Mouse (Mus musculus) CH12.LX (cell line): ENCODE data around the gene Cwc22. TPM values are rescaled to one million over a fixed set of nuclear protein-coding genes. Genes with fewer than 3 reads are reported as not detected.

Source experiments
- DNase-seq: peaks from one replicate; pipeline ENCODE4 v3.0.0-alpha.2; 2013; ENCODE audit errors: extremely low read depth
- H3K27ac ChIP-seq: 2 replicates; pipeline ENCODE4 v1.5.1; 2012; ENCODE audit warnings: low read depth, mild to moderate bottlenecking, control low read depth, moderate library complexity; ENCODE audit not compliant: insufficient read depth
- H3K27me3 ChIP-seq: replicated peaks from 2 replicates; pipeline ENCODE3; 2012; ENCODE audit warnings: inconsistent platforms
- H3K36me3 ChIP-seq, 2 experiments: replicated peaks in 1 of 2; 2 replicates each; pipeline versions ENCODE3 to v1.6.1; 2012; ENCODE audit warnings: inconsistent platforms in 1 of 2, low read length in 1 of 2, mild to moderate bottlenecking in 1 of 2, mixed read lengths in 1 of 2, moderate library complexity in 1 of 2; ENCODE audit not compliant: control insufficient read depth in 1 of 2, insufficient read depth in 1 of 2
- H3K4me1 ChIP-seq, 2 experiments: 2 replicates each; pipeline ENCODE4 v1.6.1; 2012; ENCODE audit warnings: inconsistent platforms in 1 of 2, moderate library complexity in 1 of 2; ENCODE audit not compliant: insufficient read depth in 2 of 2, control insufficient read depth in 1 of 2
- H3K4me2 ChIP-seq: 2 replicates; pipeline ENCODE4 v1.6.1; 2012; ENCODE audit warnings: low read depth, mild to moderate bottlenecking, control low read depth; ENCODE audit not compliant: poor library complexity, insufficient read depth, severe bottlenecking
- H3K4me3 ChIP-seq, 3 experiments: fragments of 150-350 bp in 1 of 3; sonication (generic) in 1 of 3; replicated peaks in 1 of 3; 2 replicates each; pipeline versions ENCODE3 to v1.5.1; 2011 to 2012; ENCODE audit warnings: low read depth in 2 of 3, low read length in 2 of 3, mild to moderate bottlenecking in 2 of 3, moderate library complexity in 2 of 3, control low read depth in 1 of 3, improper control_type of control experiment in 1 of 3, inconsistent platforms in 1 of 3, mixed read lengths in 1 of 3; ENCODE audit not compliant: poor library complexity in 1 of 3
- H3K79me2 ChIP-seq: replicated peaks from 2 replicates; pipeline ENCODE4 v1.6.1; 2012; ENCODE audit warnings: mild to moderate bottlenecking, moderate library complexity; ENCODE audit not compliant: control insufficient read depth, poor library complexity, insufficient read depth, severe bottlenecking; ENCODE audit errors: extremely low read depth
- H3K9ac ChIP-seq: 2 replicates; pipeline ENCODE4 v1.6.1; 2012; ENCODE audit warnings: low read depth, mild to moderate bottlenecking, control low read depth, moderate library complexity; ENCODE audit not compliant: insufficient read depth
- H3K9me3 ChIP-seq: replicated peaks from 2 replicates; pipeline ENCODE3; 2012; ENCODE audit warnings: low read length, inconsistent platforms, mixed read lengths
- BHLHE40 ChIP-seq: IDR thresholded peaks from 2 replicates; pipeline ENCODE4 v1.6.1; 2011; ENCODE audit warnings: mild to moderate bottlenecking, low read depth, low read length, improper control_type of control experiment
- CHD1 ChIP-seq: IDR thresholded peaks from 2 replicates; pipeline ENCODE4 v1.6.1; 2012; ENCODE audit warnings: low read depth, low read length, improper control_type of control experiment, inconsistent platforms
- CTCF ChIP-seq, 2 experiments: IDR thresholded peaks in 1 of 2; conservative IDR thresholded peaks in 1 of 2; 2 replicates each; pipeline ENCODE4 v1.5.1; 2011 to 2012; ENCODE audit warnings: low read depth in 2 of 2, low read length in 2 of 2, improper control_type of control experiment in 1 of 2, inconsistent platforms in 1 of 2, mild to moderate bottlenecking in 1 of 2, moderate library complexity in 1 of 2
- E2F4 ChIP-seq: IDR thresholded peaks from 2 replicates; pipeline ENCODE4 v1.6.1; 2011; ENCODE audit warnings: low read depth, low read length, improper control_type of control experiment; ENCODE audit not compliant: insufficient replicate concordance
- ELF1 ChIP-seq: IDR thresholded peaks from 2 replicates; pipeline ENCODE4 v1.6.1; 2014; ENCODE audit warnings: low read depth, mild to moderate bottlenecking, inconsistent platforms, low read length, improper control_type of control experiment
- EP300 ChIP-seq: IDR thresholded peaks from 2 replicates; pipeline ENCODE4 v1.6.1; 2011; ENCODE audit warnings: low read length, improper control_type of control experiment
- ETS1 ChIP-seq: conservative IDR thresholded peaks from 2 replicates; pipeline ENCODE4 v1.6.1; 2012; ENCODE audit warnings: low read depth, mild to moderate bottlenecking, inconsistent platforms, low read length, improper control_type of control experiment, moderate library complexity
- IRF4 ChIP-seq: IDR thresholded peaks from 2 replicates; pipeline ENCODE4 v1.6.1; 2014; ENCODE audit warnings: low read depth, mild to moderate bottlenecking, inconsistent platforms, low read length, improper control_type of control experiment
- KAT2A ChIP-seq: IDR thresholded peaks from 2 replicates; pipeline ENCODE4 v1.6.1; 2012; ENCODE audit warnings: low read length, improper control_type of control experiment, inconsistent platforms; ENCODE audit not compliant: insufficient replicate concordance
- MAFK ChIP-seq: IDR thresholded peaks from 2 replicates; pipeline ENCODE4 v1.6.1; 2011; ENCODE audit warnings: low read length, improper control_type of control experiment; ENCODE audit not compliant: insufficient replicate concordance
- MAX ChIP-seq: IDR thresholded peaks from 2 replicates; pipeline ENCODE4 v1.6.1; 2011; ENCODE audit warnings: low read length, improper control_type of control experiment
- MAZ ChIP-seq: IDR thresholded peaks from 2 replicates; pipeline ENCODE4 v1.6.1; 2012; ENCODE audit warnings: low read depth, mild to moderate bottlenecking, inconsistent platforms, low read length, improper control_type of control experiment, moderate library complexity
- MEF2A ChIP-seq: IDR thresholded peaks from 2 replicates; pipeline ENCODE4 v1.6.1; 2014; ENCODE audit warnings: low read depth, mild to moderate bottlenecking, inconsistent platforms, low read length, improper control_type of control experiment, borderline replicate concordance
- MYC ChIP-seq: IDR thresholded peaks from 2 replicates; pipeline ENCODE4 v1.6.1; 2011; ENCODE audit warnings: low read depth, mild to moderate bottlenecking, improper control_type of control experiment, low read length
- NELFE ChIP-seq: IDR thresholded peaks from 2 replicates; pipeline ENCODE4 v1.6.1; 2011; ENCODE audit warnings: low read depth, low read length, improper control_type of control experiment
- NRF1 ChIP-seq: IDR thresholded peaks from 2 replicates; pipeline ENCODE4 v1.6.1; 2014; ENCODE audit warnings: low read depth, mild to moderate bottlenecking, inconsistent platforms, low read length, improper control_type of control experiment, moderate library complexity
- PAX5 ChIP-seq: IDR thresholded peaks from 2 replicates; pipeline ENCODE4 v1.6.1; 2012; ENCODE audit warnings: low read length, inconsistent platforms, mixed read lengths
- POLR2A ChIP-seq: IDR thresholded peaks from 2 replicates; pipeline ENCODE4 v1.6.1; 2011; ENCODE audit warnings: low read depth, mild to moderate bottlenecking, improper control_type of control experiment, low read length
- POLR2AphosphoS2 ChIP-seq: IDR thresholded peaks from 2 replicates; pipeline ENCODE4 v1.6.1; 2011; ENCODE audit warnings: low read depth, low read length, improper control_type of control experiment
- RAD21 ChIP-seq: IDR thresholded peaks from 2 replicates; pipeline ENCODE4 v1.6.1; 2011; ENCODE audit warnings: low read depth, mild to moderate bottlenecking, low read length, improper control_type of control experiment, moderate library complexity
- SIN3A ChIP-seq: IDR thresholded peaks from 2 replicates; pipeline ENCODE4 v1.6.1; 2012; ENCODE audit warnings: low read length, improper control_type of control experiment, inconsistent platforms
- TBP ChIP-seq: conservative IDR thresholded peaks from 2 replicates; pipeline ENCODE4 v1.6.1; 2011; ENCODE audit warnings: low read depth, low read length, improper control_type of control experiment
- USF2 ChIP-seq: conservative IDR thresholded peaks from 2 replicates; pipeline ENCODE4 v1.6.1; 2011; ENCODE audit warnings: low read depth, low read length, improper control_type of control experiment
- ZMIZ1 ChIP-seq: IDR thresholded peaks from 2 replicates; pipeline ENCODE4 v1.6.1; 2012; ENCODE audit warnings: low read depth, mild to moderate bottlenecking, inconsistent platforms, low read length, improper control_type of control experiment
- dilution Hi-C: fragments of 300-500 bp; cut with MboI; formaldehyde crosslinking; loops from 2 replicates; pipeline ENCODE4 v1.14.3; 2020; ENCODE audit warnings: low sequenced_read_pairs; ENCODE audit not compliant: extremely low pct_unique_long_range_greater_than_20kb, extremely low pct_ligation_motif_present
- in situ Hi-C: fragments of 300-500 bp; cut with MboI; formaldehyde crosslinking; loops from 3 replicates; pipeline ENCODE4 v1.14.3; 2019; ENCODE audit warnings: low sequenced_read_pairs, low pct_ligation_motif_present, low pct_unique_long_range_greater_than_20kb, mixed read lengths
- polyA plus RNA-seq: library from polyadenylated mRNA; unstranded; fragments of >175 nt; gene quantifications from 2 replicates; pipeline ENCODE4 v1.2.1, GENCODE M21; 2012; ENCODE audit warnings: low read depth; ENCODE audit not compliant: insufficient read length
- total RNA-seq, 2 experiments: library from RNA; depleted of rRNA; stranded (reverse); fragments of 300-350 nt in 1 of 2; fragments of >200 nt in 1 of 2; gene quantifications; 2 replicates each; pipeline ENCODE4 v1.2.3; 2012 to 2014

Gene Cwc22
- total and polyA plus RNA-seq, 3 experiments = 51.3 to 74.5 (median 53.2) TPM

- Histone ChIP-seq H3K9ac (no peak overlapping the region), H3K4me2 (no peak overlapping the region), H3K79me2 (no peaks in the 10 kb centered on the region), H3K27ac (no peak overlapping the region), H3K4me3 (no peak overlapping the region), H3K36me3 (no peaks in the 10 kb centered on the region), H3K27me3 (no peaks in the 10 kb centered on the region), H3K9me3 (no peaks in the 10 kb centered on the region), H3K4me1 (no peaks in the 10 kb centered on the region)
- DNase-seq = no peak
- TF ChIP-seq PAX5 (no peak), USF2 (no peak), BHLHE40 (no peak), NELFE (no peak), EP300 (no peak), MYC (no peak), TBP (no peak), RAD21 (no peak), IRF4 (no peak), CTCF (conservative IDR thresholded peaks at IDR 0.05 in 1 of 2, IDR thresholded peaks at IDR 0.05 in 1 of 2; ENCODE audit: low read depth in 2 of 2, low read length in 2 of 2) (no peak), E2F4 (no peak), ELF1 (no peak), POLR2A (no peak), POLR2AphosphoS2 (no peak), NRF1 (no peak), MEF2A (no peak)
- in situ Hi-C loops = no loop called here
- dilution Hi-C loops = no loop called here
Measured at GRCm38 (mm10) chr2:77960711-77961110, 14.5 kb upstream of the Cwc22 start.

- H3K4me1 ChIP-seq = no peaks in the 10 kb centered on the region
- H3K79me2 ChIP-seq = no peaks in the 10 kb centered on the region
- in situ Hi-C loops = no loop called here
- H3K4me3 ChIP-seq = no peak overlapping the region
- no peaks in the 10 kb centered on the region for H3K27me3 ChIP-seq
- no peaks in the 10 kb centered on the region for H3K36me3 ChIP-seq
- no peak for TF ChIP-seq CHD1
- TF ChIP-seq MAX = no peak
- no peak for TF ChIP-seq SIN3A
- TF ChIP-seq TBP = no peak
- no peak for TF ChIP-seq POLR2AphosphoS2
- no peak for TF ChIP-seq ZMIZ1
- TF ChIP-seq PAX5 = no peak
- TF ChIP-seq MAZ = no peak
- no peak for TF ChIP-seq ELF1
- no peak for TF ChIP-seq IRF4
- no peak for TF ChIP-seq KAT2A
- TF ChIP-seq CTCF (conservative IDR thresholded peaks at IDR 0.05 in 1 of 2, IDR thresholded peaks at IDR 0.05 in 1 of 2; ENCODE audit: low read depth in 2 of 2, low read length in 2 of 2) = no peak
- TF ChIP-seq EP300 = no peak
- no peak for TF ChIP-seq MAFK
- no peak for TF ChIP-seq ETS1
- H3K9ac ChIP-seq = no peak overlapping the region
- no peak overlapping the region for H3K4me2 ChIP-seq
- no peaks in the 10 kb centered on the region for H3K9me3 ChIP-seq
- no peak for DNase-seq
- H3K27ac ChIP-seq = no peak overlapping the region
- dilution Hi-C loops = no loop called here
Measured at GRCm38 (mm10) chr2:77959341-77959740, 13.2 kb upstream of the Cwc22 start.
